Mouse (Mus musculus): ENCODE data around the gene Gm3573.
"Not testable (repeated sequence)": the region's sequence is repeated elsewhere in the genome, so short reads cannot be mapped to it uniquely, and the experiment has no call there.

Gene Gm3573

GRCm38 (mm10) chr14:42190691-42191090, at the start of gene Gm3573:
Gm3573 (minus strand) TSS chr14:42190791.
- not testable (repeated sequence) for DNase-seq

- peak in 1 of 2 experiments; percentile 1 for DNase-seq
Observed at GRCm38 (mm10) chr14:42216766-42217537, 26.4 kb upstream of the Gm3573 start.

GRCm38 (mm10) chr14:42183936-42184335, 6.7 kb downstream of the Gm3573 start:
- DNase-seq = peak; percentile 0 to 3

- DNase-seq = not testable (repeated sequence)
Observed at GRCm38 (mm10) chr14:42162522-42162921, 28.1 kb downstream of the Gm3573 start, which contains the start of gene Gm17027. Gm17027 (minus strand) TSS chr14:42162622.

All from thymus, adult 18-20 months (tissue).